Mouse (Mus musculus) myocyte (in vitro differentiated cells): Measurements from ENCODE around the gene Hist1h2bg.

Experiments used
- E2F4 ChIP-seq: IDR thresholded peaks from one replicate; pipeline ENCODE4 v1.6.1; 2011; ENCODE audit warnings: mild to moderate bottlenecking, control low read depth, moderate library complexity; ENCODE audit not compliant: insufficient read depth
- MAX ChIP-seq: IDR thresholded peaks from one replicate; pipeline ENCODE4 v1.6.1; 2011; ENCODE audit warnings: low read depth, mild to moderate bottlenecking, control low read depth
- POLR2A ChIP-seq: IDR thresholded peaks from one replicate; pipeline ENCODE4 v1.6.1; 2011; ENCODE audit warnings: low read depth, mild to moderate bottlenecking, control low read depth, moderate library complexity; ENCODE audit not compliant: insufficient read length
- USF1 ChIP-seq: IDR thresholded peaks from one replicate; pipeline ENCODE4 v1.6.1; 2011; ENCODE audit warnings: low read depth, mild to moderate bottlenecking, control low read depth, moderate library complexity

DNA sequence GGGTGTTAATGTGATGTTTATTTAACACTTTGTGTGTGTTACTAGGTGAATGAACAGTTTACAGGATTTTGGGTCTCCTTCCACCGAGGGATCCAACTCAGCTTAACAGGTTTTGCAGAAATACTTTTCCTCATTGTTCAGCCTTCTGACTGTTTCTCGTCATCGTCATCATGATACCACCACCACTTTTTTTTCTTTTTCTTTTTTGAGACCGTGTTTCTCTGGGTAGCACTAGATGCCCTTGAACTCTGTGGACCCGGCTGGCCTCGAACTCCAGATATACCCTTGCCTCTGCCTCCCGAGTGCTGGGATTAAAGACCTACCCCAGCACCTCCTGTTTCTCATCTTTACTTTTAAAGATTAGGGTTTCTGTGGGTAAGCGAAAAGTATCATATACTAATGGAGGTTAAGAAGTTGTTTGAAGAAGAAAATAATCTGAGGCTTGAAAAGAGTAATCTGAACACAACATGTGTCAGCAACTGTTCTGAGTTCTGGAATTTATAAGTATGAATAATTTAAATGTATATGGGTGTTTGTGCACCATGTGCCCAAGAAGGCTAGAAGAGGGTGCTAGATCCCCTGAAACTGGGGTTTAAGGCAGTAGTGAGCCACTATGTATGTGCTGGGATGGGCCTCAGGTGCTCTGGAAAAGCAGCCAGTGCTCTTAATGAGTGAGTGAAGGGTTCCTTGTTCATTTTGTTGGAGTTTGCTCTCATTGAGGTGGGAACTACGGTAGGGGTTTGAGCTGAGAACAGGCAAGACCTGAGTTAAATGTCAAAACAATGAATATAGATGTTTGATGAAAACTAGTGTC, 38.7 kb upstream of the Hist1h2bg start:
- no peak for TF ChIP-seq POLR2A
- no peak for TF ChIP-seq USF1
- TF ChIP-seq E2F4 = no peak
- TF ChIP-seq MAX = no peak
